Mouse (Mus musculus) gastrocnemius, adult 8-10 months (tissue): ENCODE results near the gene Dip2a. TPM values are rescaled to one million over a fixed set of nuclear protein-coding genes. Genes with fewer than 3 reads are reported as not detected.

Source experiments
- DNase-seq, 2 experiments: peaks; one replicate each; pipeline ENCODE4 v3.0.0; 2022; ENCODE audit warnings: low spot score in 2 of 2
- total RNA-seq, 4 experiments: library from RNA; stranded (reverse); gene quantifications; 2 replicates each; pipeline ENCODE4 v1.2.4; 2022

Gene Dip2a
- total RNA-seq, 4 experiments from 2014 or later, result 2.6 to 4.3 (median 2.8) TPM

DNA sequence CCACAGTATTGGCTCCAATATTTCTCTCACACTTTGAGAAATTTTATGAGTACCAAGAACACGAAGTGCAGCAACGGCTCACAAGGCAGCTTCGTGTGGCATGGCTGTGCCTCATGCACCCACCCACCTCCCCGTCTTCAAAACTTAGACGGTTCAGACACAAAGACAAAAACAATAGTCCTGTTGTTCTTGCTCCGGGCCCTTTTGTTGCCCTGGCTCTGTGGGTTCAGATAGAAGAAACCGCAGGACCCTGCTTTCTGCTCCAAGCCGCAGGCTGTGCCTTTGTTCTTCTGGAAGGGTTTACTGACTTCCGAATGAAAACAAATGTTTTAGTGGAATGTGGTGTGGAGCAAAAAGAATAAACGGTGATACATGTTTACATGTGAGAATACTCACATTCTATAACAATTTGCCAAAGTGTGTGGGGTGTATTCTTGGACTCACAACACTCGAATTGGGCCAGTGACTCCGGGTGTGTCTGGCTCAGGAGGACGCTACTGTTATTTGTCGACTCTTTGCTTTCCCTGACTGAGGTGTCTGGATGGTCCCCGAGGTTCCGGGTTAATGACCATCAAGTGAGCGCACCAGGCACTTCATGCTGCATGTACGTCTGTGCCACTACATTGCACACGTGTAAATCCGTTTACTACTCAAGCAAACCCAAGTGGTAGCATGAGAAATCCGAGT lies 97.0 kb downstream of the Dip2a start:
- DNase-seq, result no peak

DNA sequence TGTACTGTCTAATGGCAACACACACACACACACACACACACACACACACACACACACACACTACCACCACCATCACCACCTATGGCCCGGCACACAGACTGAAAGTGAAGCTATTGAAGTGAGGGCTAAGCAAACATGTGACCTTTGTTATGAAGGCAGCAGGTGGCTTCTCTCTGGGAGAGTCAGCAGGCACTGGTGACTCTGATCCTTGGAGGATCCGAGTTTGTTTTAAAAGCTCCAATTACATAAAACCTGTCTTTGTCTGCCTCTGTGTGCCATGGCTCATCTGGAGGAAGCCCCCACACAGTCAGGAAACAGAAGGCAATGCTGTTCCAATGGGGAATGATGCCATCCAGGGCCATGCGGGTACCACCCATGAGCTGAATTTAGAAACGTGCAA lies 98.5 kb downstream of the Dip2a start:
- DNase-seq, result no peak

DNA sequence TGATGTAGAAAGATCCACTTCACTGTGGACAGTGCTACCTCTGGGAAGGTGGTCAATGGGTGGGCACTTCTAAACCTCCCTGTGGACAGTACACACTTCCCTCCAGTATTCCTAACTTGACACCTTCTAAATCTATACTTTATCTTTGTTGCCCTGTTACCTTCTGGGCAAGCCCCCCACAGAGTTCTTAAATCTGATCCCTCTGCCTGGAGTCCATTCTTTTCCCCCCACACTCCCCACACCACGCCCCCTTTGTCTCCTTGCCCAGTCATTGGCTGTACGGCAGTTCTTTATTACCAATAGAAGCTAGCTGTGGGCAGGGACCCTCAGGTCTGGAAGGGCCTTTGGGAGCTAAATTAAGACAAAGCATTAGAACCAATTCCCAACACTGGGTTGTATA lies 100.0 kb downstream of the Dip2a start:
- no peak for DNase-seq

DNA sequence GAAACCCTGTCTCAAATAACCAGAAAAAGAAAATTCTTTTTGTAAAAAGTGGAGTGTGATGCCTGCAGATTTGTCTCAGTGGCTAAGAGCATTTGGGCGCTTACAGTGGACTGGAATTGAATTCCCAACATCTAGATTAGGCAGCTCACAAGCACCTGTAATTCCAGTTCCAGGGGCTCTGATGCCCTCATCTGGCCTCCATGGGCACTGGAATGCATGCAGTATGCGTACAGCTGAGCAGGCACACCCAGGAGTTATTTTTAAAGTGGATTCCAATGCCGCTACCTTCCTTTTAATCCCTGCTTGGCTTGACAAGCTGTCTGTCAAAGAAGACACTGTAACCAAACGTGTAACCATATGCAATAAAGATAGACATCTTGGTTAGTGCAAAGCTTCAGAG lies 105.7 kb downstream of the Dip2a start:
- DNase-seq, result no peak

DNA sequence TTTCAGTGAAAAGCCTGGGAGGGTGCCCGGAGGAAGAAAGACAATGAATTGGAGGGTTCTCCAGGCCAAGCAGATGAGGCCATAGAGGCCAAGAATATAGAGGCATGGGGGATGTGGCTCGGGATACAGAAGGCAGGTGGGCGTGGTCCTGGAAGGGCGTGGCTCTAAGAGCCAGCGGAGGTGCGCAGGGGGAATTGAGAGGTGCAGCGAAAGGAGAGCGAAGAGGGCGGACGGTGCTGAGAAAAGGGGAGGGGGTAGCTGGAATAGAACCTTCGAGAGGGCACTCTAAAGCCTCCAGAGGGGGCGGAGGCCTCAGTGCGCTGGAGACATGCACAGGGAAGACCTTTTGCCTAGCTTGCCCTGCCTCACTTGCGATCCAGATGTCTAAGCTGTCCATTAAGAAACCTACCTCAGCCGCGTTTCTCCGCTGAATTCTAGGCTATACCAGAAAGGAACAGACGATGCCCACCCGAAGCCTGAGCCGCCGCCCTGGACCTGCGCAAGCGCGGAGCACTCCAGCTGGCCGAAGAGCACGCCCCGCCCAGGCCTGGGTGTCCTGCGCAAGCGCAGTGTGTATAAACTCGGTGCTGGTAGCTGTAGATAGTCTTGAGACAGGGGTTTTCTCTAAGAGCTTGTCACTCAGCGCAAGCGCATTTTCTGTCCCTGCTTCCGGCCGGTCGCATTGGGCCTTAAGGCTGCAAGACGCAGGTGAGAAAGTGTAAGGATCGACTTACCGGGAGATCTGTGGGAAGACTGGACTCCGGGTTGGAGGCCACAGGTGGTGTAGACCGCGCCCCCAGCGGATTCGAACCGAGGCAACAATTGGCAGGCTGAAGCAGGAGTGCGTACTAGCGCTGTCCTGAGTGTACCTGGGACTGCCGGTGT lies 107.5 kb downstream of the Dip2a start, which contains the start of gene Prmt2:
Gene Prmt2, minus strand, starts transcription at position 525 of the 885 bp plus-strand sequence.
- DNase-seq, result peak; percentile 78 to 84

DNA sequence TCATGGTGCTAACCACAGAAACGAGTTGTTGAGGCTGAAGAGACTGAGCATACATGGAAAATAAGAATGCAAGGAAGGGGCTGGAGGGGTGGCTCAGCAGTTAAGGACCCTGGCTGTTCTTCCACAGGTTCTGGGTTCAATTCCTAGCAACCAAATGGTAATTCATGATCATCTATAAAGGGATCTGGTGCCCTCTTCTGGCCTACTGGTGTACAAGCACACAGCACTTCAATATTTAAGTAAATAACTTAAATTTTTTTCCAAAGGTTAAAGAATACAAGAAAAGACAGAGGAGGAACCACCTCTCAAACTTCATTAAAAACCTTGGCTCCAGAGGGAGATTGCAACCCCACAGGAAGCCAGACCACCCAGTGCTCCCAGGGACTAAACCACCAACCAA lies 115.5 kb downstream of the Dip2a start:
- DNase-seq, result no peak

DNA sequence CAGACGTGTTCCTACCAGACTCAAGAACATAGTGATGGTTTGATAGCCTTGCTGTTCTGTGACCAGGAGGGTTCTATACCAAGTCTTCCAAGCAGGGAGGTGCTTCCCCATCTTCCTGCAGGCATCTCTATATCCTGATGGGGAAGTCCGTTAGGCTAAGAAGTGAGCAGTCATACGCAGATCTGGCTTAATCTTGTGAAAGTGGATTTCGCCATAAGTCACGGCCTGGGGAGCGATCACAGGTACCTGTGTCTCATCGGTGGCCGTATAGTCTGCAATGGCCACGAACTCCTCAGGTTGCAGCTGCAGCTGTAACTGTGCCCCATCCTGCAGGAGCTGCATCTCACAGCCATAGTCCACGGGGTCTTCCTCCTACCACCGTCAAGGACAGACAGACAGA lies 119.1 kb downstream of the Dip2a start:
- no peak for DNase-seq

DNA sequence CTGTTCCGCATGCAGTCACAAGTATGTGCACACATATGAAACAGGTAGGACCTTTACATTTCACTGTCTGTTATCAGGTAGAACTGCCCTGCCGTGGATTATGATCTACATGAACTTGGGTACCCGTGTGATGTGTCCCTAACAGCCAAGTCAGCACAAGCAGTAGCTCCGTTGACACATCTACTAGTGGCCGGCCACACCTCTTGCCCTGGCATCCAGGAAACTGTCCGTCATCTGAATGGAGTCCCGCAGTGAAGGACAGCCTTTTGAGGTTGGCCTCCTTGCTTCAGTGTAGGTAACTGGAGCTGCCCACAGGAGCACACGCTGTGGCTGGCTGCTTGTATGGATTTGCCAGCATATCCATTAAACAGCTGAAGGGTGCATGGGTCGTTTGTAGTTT lies 126.9 kb downstream of the Dip2a start:
- DNase-seq, result no peak

DNA sequence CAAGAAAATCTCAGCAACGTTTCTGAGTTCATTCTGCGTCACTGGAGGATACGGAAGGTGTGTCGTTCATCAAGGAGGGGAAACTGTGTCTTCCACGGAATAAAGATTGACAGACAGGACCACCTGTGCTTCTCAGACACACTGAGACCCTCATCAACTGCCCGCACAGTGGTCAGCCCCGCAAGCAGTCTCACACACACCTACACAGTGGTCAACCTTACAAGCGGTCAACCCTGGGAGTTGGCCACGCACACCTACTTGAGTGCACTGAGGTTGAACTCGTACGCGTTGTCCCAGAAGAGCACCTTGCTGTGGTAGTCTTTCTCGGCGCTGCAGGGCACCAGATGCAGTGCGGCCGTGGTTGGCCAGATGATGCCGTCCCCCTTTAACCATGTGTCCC lies 128.0 kb downstream of the Dip2a start:
- DNase-seq, result no peak

DNA sequence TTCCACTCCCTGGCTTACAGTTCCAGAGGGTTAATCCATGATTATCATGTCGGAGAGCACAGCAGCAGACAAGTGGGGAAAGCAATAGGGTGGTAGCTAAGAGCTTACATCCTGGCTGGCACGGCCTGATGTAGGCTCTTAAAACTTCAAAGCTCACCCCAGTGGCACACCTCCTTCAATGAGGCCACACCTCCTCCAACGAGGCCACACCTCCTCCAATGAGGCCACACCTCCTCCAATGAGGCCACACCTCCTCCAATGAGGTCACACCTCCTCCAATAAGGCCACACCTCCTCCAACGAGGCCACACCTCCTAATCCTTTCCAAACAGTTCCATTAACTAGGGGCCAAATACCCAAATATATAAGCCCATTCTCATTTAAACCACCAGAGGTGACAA lies 130.9 kb downstream of the Dip2a start:
- DNase-seq, result no peak

DNA sequence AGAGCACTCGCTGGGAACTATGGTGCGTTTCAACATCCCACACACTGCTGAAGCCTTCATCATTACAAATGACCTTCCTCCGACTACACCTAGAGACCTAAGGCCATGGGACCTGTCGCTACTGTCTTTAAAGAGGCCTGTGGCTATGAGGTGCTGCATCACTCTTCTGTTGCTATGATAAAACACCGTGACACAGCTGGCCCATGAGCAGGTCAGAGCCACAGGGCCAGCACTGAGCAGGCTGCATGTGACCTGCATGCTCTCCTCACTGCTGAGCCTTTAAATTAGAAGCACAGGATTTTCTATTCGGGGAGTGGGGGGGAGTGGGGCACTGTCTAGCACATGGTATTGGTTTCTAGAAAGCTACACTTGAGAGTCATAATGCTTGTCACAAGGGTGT lies 133.0 kb downstream of the Dip2a start:
- DNase-seq, result no peak

DNA sequence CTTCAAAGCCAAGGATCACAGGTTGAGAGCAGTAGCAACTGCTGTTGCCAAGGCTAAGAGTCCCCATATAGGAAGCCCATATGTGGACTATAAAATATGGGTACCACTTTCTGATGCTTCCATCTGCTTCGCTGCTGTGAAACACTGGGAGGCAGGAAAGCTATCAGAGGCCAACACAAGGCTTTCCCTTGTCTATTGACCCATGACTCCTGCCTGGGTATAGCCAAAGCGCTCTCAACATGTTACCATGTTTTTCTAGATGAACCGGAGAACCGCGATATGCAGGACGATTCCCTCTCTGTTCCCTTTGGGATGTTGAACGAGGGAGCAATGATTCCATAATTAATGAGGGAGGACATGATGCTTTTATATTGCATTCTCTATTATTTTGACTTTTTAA lies 134.3 kb downstream of the Dip2a start:
- no peak for DNase-seq

Other genes starting within 250 kb of the Dip2a start
- gene Slc5a4b, start 234.3 kb downstream of the Dip2a start, total RNA-seq, result not detected
- gene Slc5a4a, start 197.8 kb downstream of the Dip2a start, total RNA-seq, result not detected
- 1 to 10 TPM; 2.1 to 3.3 (median 3.0) TPM for gene Prmt2, start 107.4 kb downstream of the Dip2a start, total RNA-seq
- gene S100b, start 91.4 kb downstream of the Dip2a start, total RNA-seq, result 1 to 10 TPM; 1.2 to 3.0 (median 2.4) TPM
- not detected for gene AC141477.1, start 95.2 kb upstream of the Dip2a start, total RNA-seq
- 10 to 100 TPM; 53.2 to 69.0 (median 59.0) TPM for gene Pcnt, start 97.5 kb upstream of the Dip2a start, total RNA-seq
- gene 2610028H24Rik, start 103.8 kb upstream of the Dip2a start, total RNA-seq, result not detected
- gene Mcm3ap, start 123.6 kb upstream of the Dip2a start, total RNA-seq, result 10 to 100 TPM; 15.6 to 19.9 (median 17.2) TPM
- gene Ybey, start 123.8 kb upstream of the Dip2a start, total RNA-seq, result 1 to 10 TPM; 3.7 to 4.4 (median 4.2) TPM
- gene Lss, start 186.3 kb upstream of the Dip2a start, total RNA-seq, result 1 to 10 TPM; 4.4 to 8.1 (median 7.2) TPM
- not detected for gene Spatc1l, start 217.0 kb upstream of the Dip2a start, total RNA-seq
- gene Ftcd, start 230.4 kb upstream of the Dip2a start, total RNA-seq, result under 1 TPM in 1 of 4 experiments, not detected in 3; 0.27 TPM